Mouse (Mus musculus): ENCODE measurements around the gene Npepps. TPM values are rescaled to one million over a fixed set of nuclear protein-coding genes. Genes with fewer than 3 reads are reported as not detected.

Gene Npepps
- polyA plus RNA-seq, 1 experiment = 37.8 TPM

GRCm38 (mm10) chr11:97309911-97310571 is 29.6 kb upstream of the Npepps start:
- peak overlapping the region; percentile 35 for H3ac ChIP-seq (ENCODE audit: control insufficient read depth, insufficient read length, low read depth)
- peaks cover 7% of the 10 kb centered on the region for H3K79me2 ChIP-seq (ENCODE audit: control insufficient read depth, insufficient read depth)
- no peaks in the 10 kb centered on the region for H3K36me3 ChIP-seq (ENCODE audit: control insufficient read depth, insufficient read depth)
- H3K27me3 ChIP-seq (ENCODE audit: control insufficient read depth, insufficient read depth, insufficient read length) = no peaks in the 10 kb centered on the region
- peak overlapping the region; percentile 48 for H3K4me3 ChIP-seq (ENCODE audit: insufficient read depth, poor library complexity, severe bottlenecking)
- TF ChIP-seq MYOG (IDR thresholded peaks at IDR 0.05; ENCODE audit: control insufficient read depth, extremely low read depth, insufficient read length) (no peak), MYOD1 (IDR thresholded peaks at IDR 0.05; ENCODE audit: control insufficient read depth, insufficient read length, low read depth) (no peak), CEBPB (IDR thresholded peaks at IDR 0.05; ENCODE audit: low read depth) (peak; percentile 35), MAX (IDR thresholded peaks at IDR 0.05) (peak; percentile 80), FOSL1 (IDR thresholded peaks at IDR 0.05; ENCODE audit: insufficient read depth, low read length, poor library complexity, severe bottlenecking) (no peak), USF1 (IDR thresholded peaks at IDR 0.05; ENCODE audit: low read depth) (no peak), CTCF (IDR thresholded peaks at IDR 0.05; ENCODE audit: control insufficient read depth, insufficient read depth, insufficient read length) (peak; percentile 68)
- H3K79me3 ChIP-seq (ENCODE audit: low read depth) = peaks cover 1% of the 10 kb centered on the region

GRCm38 (mm10) chr11:97309451-97309836 is 29.0 kb upstream of the Npepps start:
- H3K27me3 ChIP-seq (ENCODE audit: control insufficient read depth, insufficient read depth, insufficient read length) = no peaks in the 10 kb centered on the region
- peaks cover 7% of the 10 kb centered on the region for H3K79me2 ChIP-seq (ENCODE audit: control insufficient read depth, insufficient read depth)
- H3ac ChIP-seq (ENCODE audit: control insufficient read depth, insufficient read length, low read depth) = peak overlapping the region; percentile 35
- H3K36me3 ChIP-seq (ENCODE audit: control insufficient read depth, insufficient read depth) = no peaks in the 10 kb centered on the region
- peak overlapping the region; percentile 48 for H3K4me3 ChIP-seq (ENCODE audit: insufficient read depth, poor library complexity, severe bottlenecking)
- peaks cover 1% of the 10 kb centered on the region for H3K79me3 ChIP-seq (ENCODE audit: low read depth)
- TF ChIP-seq CTCF (IDR thresholded peaks at IDR 0.05; ENCODE audit: control insufficient read depth, insufficient read depth, insufficient read length) (no peak), CEBPB (IDR thresholded peaks at IDR 0.05; ENCODE audit: low read depth) (no peak), MYOD1 (IDR thresholded peaks at IDR 0.05; ENCODE audit: control insufficient read depth, insufficient read length, low read depth) (peak; percentile 57), MAX (IDR thresholded peaks at IDR 0.05) (peak; percentile 18)

GRCm38 (mm10) chr11:97308806-97309450 is 28.5 kb upstream of the Npepps start:
- H3K4me3 ChIP-seq (ENCODE audit: insufficient read depth, poor library complexity, severe bottlenecking) = no peak overlapping the region
- H3K27me3 ChIP-seq (ENCODE audit: control insufficient read depth, insufficient read depth, insufficient read length) = no peaks in the 10 kb centered on the region
- H3ac ChIP-seq (ENCODE audit: control insufficient read depth, insufficient read length, low read depth) = no peak overlapping the region
- H3K79me3 ChIP-seq (ENCODE audit: low read depth) = peaks cover 1% of the 10 kb centered on the region
- H3K79me2 ChIP-seq (ENCODE audit: control insufficient read depth, insufficient read depth) = peaks cover 7% of the 10 kb centered on the region
- no peaks in the 10 kb centered on the region for H3K36me3 ChIP-seq (ENCODE audit: control insufficient read depth, insufficient read depth)
- no peak for TF ChIP-seq MYOG (IDR thresholded peaks at IDR 0.05; ENCODE audit: control insufficient read depth, extremely low read depth, insufficient read length)
- no peak for TF ChIP-seq FOSL1 (IDR thresholded peaks at IDR 0.05; ENCODE audit: insufficient read depth, low read length, poor library complexity, severe bottlenecking)
- TF ChIP-seq MYOD1 (IDR thresholded peaks at IDR 0.05; ENCODE audit: control insufficient read depth, insufficient read length, low read depth) = no peak
- TF ChIP-seq USF1 (IDR thresholded peaks at IDR 0.05; ENCODE audit: low read depth) = no peak
- no peak for TF ChIP-seq CTCF (IDR thresholded peaks at IDR 0.05; ENCODE audit: control insufficient read depth, insufficient read depth, insufficient read length)
- no peak for TF ChIP-seq CEBPB (IDR thresholded peaks at IDR 0.05; ENCODE audit: low read depth)
- TF ChIP-seq MAX (IDR thresholded peaks at IDR 0.05) = no peak

- no peaks in the 10 kb centered on the region for H3K36me3 ChIP-seq (ENCODE audit: control insufficient read depth, insufficient read depth)
- TF ChIP-seq USF1 (IDR thresholded peaks at IDR 0.05; ENCODE audit: low read depth) (no peak), FOSL1 (IDR thresholded peaks at IDR 0.05; ENCODE audit: insufficient read depth, low read length, poor library complexity, severe bottlenecking) (no peak), CTCF (IDR thresholded peaks at IDR 0.05; ENCODE audit: control insufficient read depth, insufficient read depth, insufficient read length) (no peak), CEBPB (IDR thresholded peaks at IDR 0.05; ENCODE audit: low read depth) (no peak), MYOG (IDR thresholded peaks at IDR 0.05; ENCODE audit: control insufficient read depth, extremely low read depth, insufficient read length) (no peak), MAX (IDR thresholded peaks at IDR 0.05) (no peak), MYOD1 (IDR thresholded peaks at IDR 0.05; ENCODE audit: control insufficient read depth, insufficient read length, low read depth) (no peak)
- H3ac ChIP-seq (ENCODE audit: control insufficient read depth, insufficient read length, low read depth) = no peak overlapping the region
- peaks cover 1% of the 10 kb centered on the region for H3K79me3 ChIP-seq (ENCODE audit: low read depth)
- H3K27me3 ChIP-seq (ENCODE audit: control insufficient read depth, insufficient read depth, insufficient read length) = no peaks in the 10 kb centered on the region
- H3K79me2 ChIP-seq (ENCODE audit: control insufficient read depth, insufficient read depth) = peaks cover 7% of the 10 kb centered on the region
- H3K4me3 ChIP-seq (ENCODE audit: insufficient read depth, poor library complexity, severe bottlenecking) = no peak overlapping the region
Measured at GRCm38 (mm10) chr11:97307294-97308069, 27.0 kb upstream of the Npepps start.

- H3K36me3 ChIP-seq (ENCODE audit: control insufficient read depth, insufficient read depth) = no peaks in the 10 kb centered on the region
- H3ac ChIP-seq (ENCODE audit: control insufficient read depth, insufficient read length, low read depth) = no peak overlapping the region
- H3K79me2 ChIP-seq (ENCODE audit: control insufficient read depth, insufficient read depth) = peaks cover 2% of the 10 kb centered on the region
- TF ChIP-seq MYOG (IDR thresholded peaks at IDR 0.05; ENCODE audit: control insufficient read depth, extremely low read depth, insufficient read length) (no peak), CTCF (IDR thresholded peaks at IDR 0.05; ENCODE audit: control insufficient read depth, insufficient read depth, insufficient read length) (no peak), MAX (IDR thresholded peaks at IDR 0.05) (no peak), USF1 (IDR thresholded peaks at IDR 0.05; ENCODE audit: low read depth) (no peak), FOSL1 (IDR thresholded peaks at IDR 0.05; ENCODE audit: insufficient read depth, low read length, poor library complexity, severe bottlenecking) (no peak), MYOD1 (IDR thresholded peaks at IDR 0.05; ENCODE audit: control insufficient read depth, insufficient read length, low read depth) (no peak), CEBPB (IDR thresholded peaks at IDR 0.05; ENCODE audit: low read depth) (no peak)
- H3K27me3 ChIP-seq (ENCODE audit: control insufficient read depth, insufficient read depth, insufficient read length) = no peaks in the 10 kb centered on the region
- no peaks in the 10 kb centered on the region for H3K79me3 ChIP-seq (ENCODE audit: low read depth)
- H3K4me3 ChIP-seq (ENCODE audit: insufficient read depth, poor library complexity, severe bottlenecking) = no peak overlapping the region
Measured at GRCm38 (mm10) chr11:97304631-97305030, 24.2 kb upstream of the Npepps start.
